Mouse (Mus musculus) intestine, postnatal 0 days (tissue): Measurements from ENCODE around the gene Naa11. TPM values are rescaled to one million over a fixed set of nuclear protein-coding genes. Genes with fewer than 3 reads are reported as not detected.

Experiments
- ATAC-seq: fragments of 200-750 bp; cut with Nextera tagmentation; 2 replicates; pipeline ENCODE4 v1.8.0; 2017; ENCODE audit warnings: mild to moderate bottlenecking, moderate TSS enrichment, moderate library complexity
- H3K27ac ChIP-seq: fragments of 300-500 bp; sonication (generic); 2 replicates; pipeline ENCODE4 v1.5.1; 2014; ENCODE audit warnings: mild to moderate bottlenecking, low read depth, low read length, moderate library complexity
- H3K27me3 ChIP-seq: fragments of 300-500 bp; sonication (generic); replicated peaks from 2 replicates; pipeline ENCODE4 v1.6.1; 2014; ENCODE audit warnings: low read length, mixed read lengths; ENCODE audit not compliant: control insufficient read depth, insufficient read depth
- H3K36me3 ChIP-seq: fragments of 300-500 bp; sonication (generic); 2 replicates; pipeline ENCODE4 v1.6.1; 2014; ENCODE audit warnings: mild to moderate bottlenecking, moderate library complexity; ENCODE audit not compliant: control insufficient read depth, insufficient read depth
- H3K4me1 ChIP-seq: fragments of 300-500 bp; sonication (generic); replicated peaks from 2 replicates; pipeline ENCODE4 v1.6.1; 2014; ENCODE audit warnings: antibody characterized with exemption, low read length, mixed read lengths; ENCODE audit not compliant: control insufficient read depth, insufficient read depth
- H3K4me2 ChIP-seq: fragments of 300-500 bp; sonication (generic); replicated peaks from 2 replicates; pipeline ENCODE4 v1.6.1; 2014; ENCODE audit warnings: low read depth, mild to moderate bottlenecking, moderate library complexity
- H3K4me3 ChIP-seq: fragments of 300-500 bp; sonication (generic); 2 replicates; pipeline ENCODE4 v1.5.1; 2014; ENCODE audit warnings: low read depth, low read length
- H3K9ac ChIP-seq: fragments of 300-500 bp; sonication (generic); 2 replicates; pipeline ENCODE4 v1.6.1; 2014; ENCODE audit warnings: mild to moderate bottlenecking, low read depth, low read length
- H3K9me3 ChIP-seq: fragments of 300-500 bp; sonication (generic); 2 replicates; pipeline ENCODE4 v1.6.1; 2016; ENCODE audit warnings: mixed run types; ENCODE audit not compliant: control insufficient read depth
- CTCF ChIP-seq: sonication (generic); IDR thresholded peaks from 2 replicates; pipeline ENCODE4 v1.5.1; 2016; ENCODE audit warnings: low read depth, mild to moderate bottlenecking, control low read depth, antibody characterized with exemption, moderate library complexity
- WGBS: fragments of 180-500 bp; shearing (Covaris S2); extraction: QIAGEN DNeasy Blood & Tissue Kit; methylation state at CpG from one replicate; pipeline ENCODE4 v1.1.7; 2014; 5-methylcytosine and 5-hydroxymethylcytosine counted together
- polyA plus RNA-seq: library from polyadenylated mRNA; unstranded; fragments of >200 nt; fragmentation: Nextera tagmentation; extraction: Ambion mirVana; gene quantifications from 2 replicates; pipeline ENCODE4 v1.2.1, GENCODE M21; 2015

Naa11 gene
- polyA plus RNA-seq, result 0.03 TPM in 1 of 2 replicates, not detected in the other

GRCm38 (mm10) chr5:97392160-97392559, at the start of gene Naa11:
TSS of gene Naa11 (minus strand) at chr5:97392379.
- Histone ChIP-seq H3K4me1 (no peaks in the 10 kb centered on the region), H3K27ac (no peak within 1 kb of the TSS), H3K36me3 (no peaks in the 10 kb centered on the region), H3K9me3 (no peaks in the 10 kb centered on the region), H3K4me3 (no peak within 1 kb of the TSS), H3K9ac (no peak within 1 kb of the TSS), H3K4me2 (no peak within 1 kb of the TSS), H3K27me3 (no peaks in the 10 kb centered on the region)
- no peak for TF ChIP-seq CTCF
- ATAC-seq, result no peak
- 95% methylated on average over 23 of the region's 23 CpGs for WGBS

GRCm38 (mm10) chr5:97432512-97432911, 40.3 kb upstream of the Naa11 start:
- no peaks in the 10 kb centered on the region for H3K27me3 ChIP-seq
- H3K36me3 ChIP-seq, result no peaks in the 10 kb centered on the region
- TF ChIP-seq CTCF, result no peak
- H3K4me2 ChIP-seq, result no peak overlapping the region
- H3K4me3 ChIP-seq, result no peak overlapping the region
- no peak overlapping the region for H3K9ac ChIP-seq
- no peak overlapping the region for H3K27ac ChIP-seq
- WGBS, result 91% methylated on average over 2 of the region's 2 CpGs
- no peaks in the 10 kb centered on the region for H3K4me1 ChIP-seq
- no peak for ATAC-seq
- H3K9me3 ChIP-seq, result no peaks in the 10 kb centered on the region

- no peak for TF ChIP-seq CTCF
- Histone ChIP-seq H3K27me3 (no peaks in the 10 kb centered on the region), H3K9ac (no peak overlapping the region), H3K4me1 (no peaks in the 10 kb centered on the region), H3K4me2 (no peak overlapping the region), H3K4me3 (no peak overlapping the region), H3K9me3 (no peaks in the 10 kb centered on the region), H3K36me3 (no peaks in the 10 kb centered on the region), H3K27ac (no peak overlapping the region)
- no peak for ATAC-seq
- WGBS, result 76% methylated on average over 9 of the region's 9 CpGs
Observed at GRCm38 (mm10) chr5:97429976-97430375, 37.8 kb upstream of the Naa11 start.

GRCm38 (mm10) chr5:97421669-97422068, 29.5 kb upstream of the Naa11 start:
- H3K36me3 ChIP-seq, result no peaks in the 10 kb centered on the region
- no peaks in the 10 kb centered on the region for H3K9me3 ChIP-seq
- no peak overlapping the region for H3K27ac ChIP-seq
- WGBS, result 84% methylated on average over 2 of the region's 2 CpGs
- H3K9ac ChIP-seq, result no peak overlapping the region
- H3K27me3 ChIP-seq, result no peaks in the 10 kb centered on the region
- ATAC-seq, result no peak
- no peak overlapping the region for H3K4me3 ChIP-seq
- no peak overlapping the region for H3K4me2 ChIP-seq
- H3K4me1 ChIP-seq, result no peaks in the 10 kb centered on the region
- no peak for TF ChIP-seq CTCF

GRCm38 (mm10) chr5:97417185-97417584, 25.0 kb upstream of the Naa11 start:
- no peak for TF ChIP-seq CTCF
- no peaks in the 10 kb centered on the region for H3K4me1 ChIP-seq
- no peaks in the 10 kb centered on the region for H3K27me3 ChIP-seq
- no peaks in the 10 kb centered on the region for H3K36me3 ChIP-seq
- WGBS, result 74% methylated on average over 2 of the region's 2 CpGs
- no peak overlapping the region for H3K27ac ChIP-seq
- no peak overlapping the region for H3K9ac ChIP-seq
- H3K4me2 ChIP-seq, result no peak overlapping the region
- H3K9me3 ChIP-seq, result no peaks in the 10 kb centered on the region
- no peak for ATAC-seq
- no peak overlapping the region for H3K4me3 ChIP-seq

GRCm38 (mm10) chr5:97415837-97416236, 23.7 kb upstream of the Naa11 start:
- 80% methylated on average over 6 of the region's 6 CpGs for WGBS
- no peaks in the 10 kb centered on the region for H3K36me3 ChIP-seq
- no peak overlapping the region for H3K4me2 ChIP-seq
- TF ChIP-seq CTCF, result no peak
- H3K4me3 ChIP-seq, result no peak overlapping the region
- no peak for ATAC-seq
- H3K27ac ChIP-seq, result no peak overlapping the region
- no peaks in the 10 kb centered on the region for H3K27me3 ChIP-seq
- H3K4me1 ChIP-seq, result no peaks in the 10 kb centered on the region
- H3K9me3 ChIP-seq, result no peaks in the 10 kb centered on the region
- no peak overlapping the region for H3K9ac ChIP-seq

GRCm38 (mm10) chr5:97413716-97414115, 21.5 kb upstream of the Naa11 start:
- H3K4me2 ChIP-seq, result no peak overlapping the region
- H3K9me3 ChIP-seq, result no peaks in the 10 kb centered on the region
- H3K4me3 ChIP-seq, result no peak overlapping the region
- 85% methylated on average over 3 of the region's 3 CpGs for WGBS
- no peak overlapping the region for H3K9ac ChIP-seq
- no peaks in the 10 kb centered on the region for H3K36me3 ChIP-seq
- no peak for ATAC-seq
- no peak for TF ChIP-seq CTCF
- no peaks in the 10 kb centered on the region for H3K27me3 ChIP-seq
- no peak overlapping the region for H3K27ac ChIP-seq
- H3K4me1 ChIP-seq, result no peaks in the 10 kb centered on the region
